Mouse (Mus musculus) ovary, adult 18-20 months (tissue): Measurements from ENCODE around the gene Actg1.

ENCODE experiments used
- DNase-seq: peaks from one replicate; pipeline ENCODE4 v3.0.0; 2022; ENCODE audit warnings: low spot score, mixed read lengths

Actg1 gene

GRCm38 (mm10) chr11:120345067-120345681 is 3.2 kb downstream of the Actg1 start:
- no peak for DNase-seq

- no peak for DNase-seq
These were observed 3.9 kb downstream of the Actg1 start for GRCm38 (mm10) chr11:120344310-120344920.

GRCm38 (mm10) chr11:120343519-120344309 is 4.6 kb downstream of the Actg1 start:
- DNase-seq = no peak

GRCm38 (mm10) chr11:120342656-120343160 is 5.6 kb downstream of the Actg1 start:
- no peak for DNase-seq

- no peak for DNase-seq
These were observed 6.7 kb downstream of the Actg1 start for GRCm38 (mm10) chr11:120341661-120342060.

- DNase-seq = no peak
These were observed 8.3 kb downstream of the Actg1 start for GRCm38 (mm10) chr11:120339978-120340513.

- DNase-seq = no peak
These were observed 9.6 kb downstream of the Actg1 start for GRCm38 (mm10) chr11:120338786-120339185.

- DNase-seq = no peak
These were observed 10.9 kb downstream of the Actg1 start for GRCm38 (mm10) chr11:120337447-120337846.

GRCm38 (mm10) chr11:120335431-120336021 is 12.8 kb downstream of the Actg1 start:
- DNase-seq = no peak

- no peak for DNase-seq
These were observed 28.2 kb downstream of the Actg1 start for GRCm38 (mm10) chr11:120320156-120320555.

GRCm38 (mm10) chr11:120319310-120319709 is 29.0 kb downstream of the Actg1 start:
- no peak for DNase-seq

GRCm38 (mm10) chr11:120317456-120317855 is 30.9 kb downstream of the Actg1 start:
- no peak for DNase-seq

- no peak for DNase-seq
These were observed 31.6 kb downstream of the Actg1 start for GRCm38 (mm10) chr11:120316690-120317254.

GRCm38 (mm10) chr11:120315832-120316689 is 32.3 kb downstream of the Actg1 start:
- DNase-seq = peak; percentile 95

GRCm38 (mm10) chr11:120315416-120315761 is 33.0 kb downstream of the Actg1 start:
- DNase-seq = no peak

GRCm38 (mm10) chr11:120314721-120315415 is 33.5 kb downstream of the Actg1 start:
- no peak for DNase-seq

GRCm38 (mm10) chr11:120313906-120314685 is 34.2 kb downstream of the Actg1 start:
- no peak for DNase-seq

- DNase-seq = no peak
These were observed 36.3 kb downstream of the Actg1 start for GRCm38 (mm10) chr11:120312069-120312468.

GRCm38 (mm10) chr11:120311561-120311960 is 36.8 kb downstream of the Actg1 start:
- no peak for DNase-seq
